Mouse (Mus musculus): ENCODE results near the gene Olfr143. TPM values are rescaled to one million over a fixed set of nuclear protein-coding genes. Genes with fewer than 3 reads are reported as not detected.

The Olfr143 gene
- not detected in 2 replicates for polyA plus RNA-seq (2015; fragmentation: Nextera tagmentation; extraction: Ambion mirVana)

DNA sequence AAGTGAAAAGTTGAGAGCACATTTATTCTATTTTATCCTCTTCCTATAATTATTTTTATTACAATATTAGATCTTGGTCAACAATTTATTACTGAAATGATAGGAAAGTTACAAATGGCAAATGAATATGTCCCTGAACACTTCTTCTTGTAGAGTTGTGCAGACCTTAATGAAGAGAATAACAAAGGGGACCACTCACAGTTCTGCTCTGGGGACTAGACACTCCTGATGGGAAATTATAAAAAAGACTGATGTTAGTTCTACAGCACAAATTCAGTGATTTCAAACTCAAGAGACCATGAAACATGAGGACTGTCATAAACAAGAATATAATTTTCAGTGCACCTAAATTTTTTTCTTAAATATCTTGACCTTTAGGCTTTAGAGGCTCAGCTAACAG lies at the start of gene Olfr143:
Gene Olfr143 (plus strand): TSS at position 301 of the 400 bp plus-strand sequence.
- no peaks in the 10 kb centered on the region for H3K9me3 ChIP-seq (replicated peaks)
- H3K27ac ChIP-seq: no peak within 1 kb of the TSS
- no peak within 1 kb of the TSS for H3K9ac ChIP-seq
- no peak within 1 kb of the TSS for H3K4me3 ChIP-seq
- H3K36me3 ChIP-seq: no peaks in the 10 kb centered on the region
- ATAC-seq (replicated peaks; ENCODE audit: insufficient number of reproducible peaks, insufficient read depth, low FRiP score, low read depth): no peak
- no peak within 1 kb of the TSS for H3K4me2 ChIP-seq
- no peaks in the 10 kb centered on the region for H3K4me1 ChIP-seq (replicated peaks)
- no peaks in the 10 kb centered on the region for H3K27me3 ChIP-seq

DNA sequence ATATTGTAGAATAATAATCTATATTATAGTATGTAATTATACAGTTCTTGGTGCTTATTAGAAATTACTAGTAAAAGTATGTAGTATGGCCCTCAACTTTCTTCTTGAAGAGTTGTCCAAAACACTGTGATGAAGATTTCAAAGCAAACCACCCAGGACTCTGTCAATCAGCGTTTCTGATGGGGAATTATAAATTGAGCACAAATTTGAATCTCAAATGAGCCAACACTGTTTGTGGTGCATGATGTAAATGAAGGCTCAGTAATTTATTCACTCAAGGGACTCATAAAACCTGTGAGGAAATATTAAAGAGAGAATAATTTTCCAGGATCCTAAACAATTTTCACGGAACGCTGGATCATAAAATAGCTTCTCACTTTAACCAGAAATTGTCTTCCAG lies 44.5 kb upstream of the Olfr143 start, which contains the start of gene Olfr893:
Gene Olfr893 (plus strand): TSS at position 301 of the 400 bp plus-strand sequence.
- no peak within 1 kb of the TSS for H3K27ac ChIP-seq
- 71% methylated on average over 3 of the region's 3 CpGs for WGBS
- no peak within 1 kb of the TSS for H3K4me2 ChIP-seq
- no peak within 1 kb of the TSS for H3K4me3 ChIP-seq
- no peaks in the 10 kb centered on the region for H3K27me3 ChIP-seq
- no peaks in the 10 kb centered on the region for H3K36me3 ChIP-seq
- H3K9ac ChIP-seq: no peak within 1 kb of the TSS
- no peaks in the 10 kb centered on the region for H3K9me3 ChIP-seq (replicated peaks)
- ATAC-seq (replicated peaks; ENCODE audit: insufficient number of reproducible peaks, insufficient read depth, low FRiP score, low read depth): no peak
- no peaks in the 10 kb centered on the region for H3K4me1 ChIP-seq (replicated peaks)

DNA sequence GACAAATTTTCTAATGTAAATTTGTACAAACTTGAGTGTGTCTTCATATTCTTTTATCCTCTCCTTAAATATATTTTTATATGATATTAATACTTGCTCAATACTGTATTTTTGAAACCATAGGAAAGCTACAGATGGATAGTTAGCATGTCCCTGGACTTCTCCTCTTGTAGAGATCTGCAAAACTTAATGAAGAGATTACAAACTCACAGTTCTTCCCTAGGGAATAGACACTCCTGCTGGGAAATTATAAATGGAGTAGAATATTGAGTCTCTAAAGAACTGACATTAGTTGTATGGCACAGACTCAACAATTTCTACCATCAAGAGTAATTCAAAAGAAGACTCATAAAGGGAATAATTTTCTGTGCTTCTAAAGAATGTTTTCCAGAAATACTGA lies 34.8 kb upstream of the Olfr143 start, which contains the start of gene Olfr894:
Gene Olfr894 (plus strand): TSS at position 301 of the 400 bp plus-strand sequence.
- Histone ChIP-seq H3K9ac (no peak within 1 kb of the TSS), H3K27ac (no peak within 1 kb of the TSS), H3K27me3 (no peaks in the 10 kb centered on the region), H3K4me2 (no peak within 1 kb of the TSS), H3K4me1 (replicated peaks) (no peaks in the 10 kb centered on the region), H3K4me3 (no peak within 1 kb of the TSS), H3K9me3 (replicated peaks) (no peaks in the 10 kb centered on the region), H3K36me3 (no peaks in the 10 kb centered on the region)
- no peak for ATAC-seq (replicated peaks; ENCODE audit: insufficient number of reproducible peaks, insufficient read depth, low FRiP score, low read depth)

DNA sequence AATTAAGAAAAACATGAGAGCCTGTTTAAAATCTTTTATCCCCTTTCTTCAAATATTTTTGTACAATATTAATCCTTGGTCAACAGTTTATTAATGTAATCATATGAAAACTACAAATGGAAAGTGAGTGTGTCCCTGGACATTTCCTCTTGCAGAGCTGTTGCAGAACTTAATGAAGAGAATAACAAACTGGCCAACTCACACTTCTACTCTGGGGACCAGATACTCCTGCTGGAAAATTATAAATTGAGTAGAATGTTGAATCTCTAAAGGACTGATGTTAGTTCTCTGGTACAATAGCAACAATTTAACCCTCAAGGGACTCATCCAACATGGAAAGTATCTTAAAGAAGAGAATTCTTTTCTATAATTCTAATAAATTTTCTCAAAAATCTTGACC lies 15.0 kb downstream of the Olfr143 start, which contains the start of gene Olfr895:
Gene Olfr895 (plus strand): TSS at position 301 of the 400 bp plus-strand sequence.
- H3K27me3 ChIP-seq: no peaks in the 10 kb centered on the region
- no peak within 1 kb of the TSS for H3K27ac ChIP-seq
- H3K4me3 ChIP-seq: no peak within 1 kb of the TSS
- H3K4me2 ChIP-seq: no peak within 1 kb of the TSS
- ATAC-seq (replicated peaks; ENCODE audit: insufficient number of reproducible peaks, insufficient read depth, low FRiP score, low read depth): no peak
- no peak within 1 kb of the TSS for H3K9ac ChIP-seq
- no peaks in the 10 kb centered on the region for H3K4me1 ChIP-seq (replicated peaks)
- no peaks in the 10 kb centered on the region for H3K9me3 ChIP-seq (replicated peaks)
- no peaks in the 10 kb centered on the region for H3K36me3 ChIP-seq

DNA sequence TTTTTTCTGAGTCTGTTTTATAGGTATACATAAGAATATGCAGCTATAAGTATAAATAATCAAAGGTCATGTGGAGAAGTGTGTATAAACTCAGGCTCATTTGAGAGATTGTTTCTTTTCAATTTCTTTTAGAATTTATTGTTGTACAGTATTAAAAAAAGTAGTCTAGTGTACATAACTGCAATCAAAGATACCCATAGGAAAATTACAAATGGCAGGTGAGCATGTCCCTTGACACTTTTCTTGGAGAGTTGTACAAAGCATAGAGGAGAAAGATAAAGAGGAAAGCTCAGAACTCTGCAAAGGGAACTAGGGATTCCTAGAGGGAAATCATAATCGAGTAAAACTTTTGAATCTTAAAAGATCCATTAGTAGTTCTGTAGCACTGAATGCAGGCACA lies 38.2 kb downstream of the Olfr143 start, which contains the start of gene Olfr896-ps1:
Gene Olfr896-ps1 (plus strand): TSS at position 301 of the 400 bp plus-strand sequence.
- Histone ChIP-seq H3K4me2 (no peak within 1 kb of the TSS), H3K27me3 (no peaks in the 10 kb centered on the region), H3K9me3 (replicated peaks) (no peaks in the 10 kb centered on the region), H3K9ac (no peak within 1 kb of the TSS), H3K4me3 (no peak within 1 kb of the TSS), H3K36me3 (no peaks in the 10 kb centered on the region), H3K4me1 (replicated peaks) (no peaks in the 10 kb centered on the region), H3K27ac (no peak within 1 kb of the TSS)
- ATAC-seq (replicated peaks; ENCODE audit: insufficient number of reproducible peaks, insufficient read depth, low FRiP score, low read depth): no peak
- WGBS: 77% methylated on average over 1 of the region's 1 CpGs

Other genes with a start within 250 kb of the Olfr143 start
- gene Olfr883, start 227.0 kb upstream of the Olfr143 start, polyA plus RNA-seq (2015; fragmentation: Nextera tagmentation; extraction: Ambion mirVana): not detected in 2 replicates
- not detected in 2 replicates for gene Olfr884, start 206.2 kb upstream of the Olfr143 start, polyA plus RNA-seq (2015; fragmentation: Nextera tagmentation; extraction: Ambion mirVana)
- not detected in 2 replicates for gene Olfr885, start 191.5 kb upstream of the Olfr143 start, polyA plus RNA-seq (2015; fragmentation: Nextera tagmentation; extraction: Ambion mirVana)
- gene Olfr887, start 168.7 kb upstream of the Olfr143 start, polyA plus RNA-seq (2015; fragmentation: Nextera tagmentation; extraction: Ambion mirVana): not detected in 2 replicates
- not detected in 2 replicates for gene Olfr888, start 144.6 kb upstream of the Olfr143 start, polyA plus RNA-seq (2015; fragmentation: Nextera tagmentation; extraction: Ambion mirVana)
- 0.03 TPM in 1 of 2 replicates, not detected in the other for gene Olfr889, start 137.6 kb upstream of the Olfr143 start, polyA plus RNA-seq (2015; fragmentation: Nextera tagmentation; extraction: Ambion mirVana)
- not detected in 2 replicates for gene Olfr890, start 110.3 kb upstream of the Olfr143 start, polyA plus RNA-seq (2015; fragmentation: Nextera tagmentation; extraction: Ambion mirVana)
- not detected in 2 replicates for gene Olfr891, start 72.0 kb upstream of the Olfr143 start, polyA plus RNA-seq (2015; fragmentation: Nextera tagmentation; extraction: Ambion mirVana)
- gene Olfr893, start 44.4 kb upstream of the Olfr143 start, polyA plus RNA-seq (2015; fragmentation: Nextera tagmentation; extraction: Ambion mirVana): not detected in 2 replicates
- not detected in 2 replicates for gene Olfr894, start 34.7 kb upstream of the Olfr143 start, polyA plus RNA-seq (2015; fragmentation: Nextera tagmentation; extraction: Ambion mirVana)
- not detected in 2 replicates for gene Olfr895, start 15.1 kb downstream of the Olfr143 start, polyA plus RNA-seq (2015; fragmentation: Nextera tagmentation; extraction: Ambion mirVana)
- gene Olfr896-ps1, start 38.3 kb downstream of the Olfr143 start, polyA plus RNA-seq (2015; fragmentation: Nextera tagmentation; extraction: Ambion mirVana): not detected in 2 replicates
- not detected in 2 replicates for gene Olfr25, start 76.3 kb downstream of the Olfr143 start, polyA plus RNA-seq (2015; fragmentation: Nextera tagmentation; extraction: Ambion mirVana)
- not detected in 2 replicates for gene Olfr898, start 95.6 kb downstream of the Olfr143 start, polyA plus RNA-seq (2015; fragmentation: Nextera tagmentation; extraction: Ambion mirVana)
- gene Olfr250, start 114.1 kb downstream of the Olfr143 start, polyA plus RNA-seq (2015; fragmentation: Nextera tagmentation; extraction: Ambion mirVana): not detected in 2 replicates
- gene Olfr251, start 124.3 kb downstream of the Olfr143 start, polyA plus RNA-seq (2015; fragmentation: Nextera tagmentation; extraction: Ambion mirVana): not detected in 2 replicates
- not detected in 2 replicates for gene Olfr147, start 148.9 kb downstream of the Olfr143 start, polyA plus RNA-seq (2015; fragmentation: Nextera tagmentation; extraction: Ambion mirVana)
- not detected in 2 replicates for gene Olfr901, start 176.7 kb downstream of the Olfr143 start, polyA plus RNA-seq (2015; fragmentation: Nextera tagmentation; extraction: Ambion mirVana)
- not detected in 2 replicates for gene Olfr902, start 194.9 kb downstream of the Olfr143 start, polyA plus RNA-seq (2015; fragmentation: Nextera tagmentation; extraction: Ambion mirVana)
- not detected in 2 replicates for gene Olfr904, start 210.4 kb downstream of the Olfr143 start, polyA plus RNA-seq (2015; fragmentation: Nextera tagmentation; extraction: Ambion mirVana)
- not detected in 2 replicates for gene Olfr905, start 218.3 kb downstream of the Olfr143 start, polyA plus RNA-seq (2015; fragmentation: Nextera tagmentation; extraction: Ambion mirVana)
- not detected in 2 replicates for gene Olfr906, start 234.3 kb downstream of the Olfr143 start, polyA plus RNA-seq (2015; fragmentation: Nextera tagmentation; extraction: Ambion mirVana)
- gene Olfr907, start 243.0 kb downstream of the Olfr143 start, polyA plus RNA-seq (2015; fragmentation: Nextera tagmentation; extraction: Ambion mirVana): not detected in 2 replicates